Mouse (Mus musculus) heart, postnatal 4 days (tissue): Measurements from ENCODE around the gene Capn11. TPM values are rescaled to one million over a fixed set of nuclear protein-coding genes. Genes with fewer than 3 reads are reported as not detected.

Source experiments
- DNase-seq: peaks from one replicate; pipeline ENCODE4 v3.0.0; 2021
- total RNA-seq, 2 experiments: library from RNA; stranded (reverse); gene quantifications; 2 replicates each; pipeline ENCODE4 v1.2.3; 2021

Capn11 gene
- total RNA-seq = 1 to 10 TPM in 1 of 2 experiments, not detected in 1; 1.3 TPM

GRCm38 (mm10) chr17:45659225-45659624 lies at the start of gene Capn11:
Capn11 (minus strand) TSS chr17:45659325.
- no peak for DNase-seq

- DNase-seq = no peak
Measured at GRCm38 (mm10) chr17:45708179-45708578, 49.1 kb upstream of the Capn11 start.

GRCm38 (mm10) chr17:45707376-45707775 lies 48.3 kb upstream of the Capn11 start:
- no peak for DNase-seq

- no peak for DNase-seq
Measured at GRCm38 (mm10) chr17:45706796-45707195, 47.7 kb upstream of the Capn11 start.

- DNase-seq = no peak
Measured at GRCm38 (mm10) chr17:45703187-45703586, 44.1 kb upstream of the Capn11 start.

GRCm38 (mm10) chr17:45702254-45702653 lies 43.1 kb upstream of the Capn11 start:
- DNase-seq = no peak

GRCm38 (mm10) chr17:45701236-45701591 lies 42.1 kb upstream of the Capn11 start:
- no peak for DNase-seq

- peak; percentile 68 for DNase-seq
Measured at GRCm38 (mm10) chr17:45700496-45701235, 41.5 kb upstream of the Capn11 start.

- DNase-seq = no peak
Measured at GRCm38 (mm10) chr17:45699039-45699740, 40.1 kb upstream of the Capn11 start.

- DNase-seq = no peak
Measured at GRCm38 (mm10) chr17:45698368-45698767, 39.2 kb upstream of the Capn11 start.

- DNase-seq = no peak
Measured at GRCm38 (mm10) chr17:45696981-45697380, 37.9 kb upstream of the Capn11 start.

GRCm38 (mm10) chr17:45695227-45696120 lies 36.3 kb upstream of the Capn11 start:
- DNase-seq = no peak

GRCm38 (mm10) chr17:45693812-45694565 lies 34.9 kb upstream of the Capn11 start:
- peak; percentile 41 for DNase-seq

GRCm38 (mm10) chr17:45692159-45692558 lies 33.0 kb upstream of the Capn11 start:
- DNase-seq = no peak

- DNase-seq = no peak
Measured at GRCm38 (mm10) chr17:45690044-45690443, 30.9 kb upstream of the Capn11 start.

- DNase-seq = no peak
Measured at GRCm38 (mm10) chr17:45689120-45689519, 30.0 kb upstream of the Capn11 start.

GRCm38 (mm10) chr17:45686716-45687115 lies 27.6 kb upstream of the Capn11 start, which contains the start of gene Tmem63b:
Tmem63b (minus strand) TSS chr17:45686905.
- no peak for DNase-seq

- DNase-seq = peak; percentile 95
Measured at GRCm38 (mm10) chr17:45686093-45686619, 27.0 kb upstream of the Capn11 start, which contains the start of gene Mrpl14. Mrpl14 (plus strand) TSS chr17:45686322.

GRCm38 (mm10) chr17:45685171-45686092 lies 26.3 kb upstream of the Capn11 start:
- DNase-seq = peak; percentile 65

GRCm38 (mm10) chr17:45684667-45685131 lies 25.6 kb upstream of the Capn11 start:
- no peak for DNase-seq
